Comparison of ENCODE assay signal across 31 mouse cellular contexts in the genomic region with DNA sequence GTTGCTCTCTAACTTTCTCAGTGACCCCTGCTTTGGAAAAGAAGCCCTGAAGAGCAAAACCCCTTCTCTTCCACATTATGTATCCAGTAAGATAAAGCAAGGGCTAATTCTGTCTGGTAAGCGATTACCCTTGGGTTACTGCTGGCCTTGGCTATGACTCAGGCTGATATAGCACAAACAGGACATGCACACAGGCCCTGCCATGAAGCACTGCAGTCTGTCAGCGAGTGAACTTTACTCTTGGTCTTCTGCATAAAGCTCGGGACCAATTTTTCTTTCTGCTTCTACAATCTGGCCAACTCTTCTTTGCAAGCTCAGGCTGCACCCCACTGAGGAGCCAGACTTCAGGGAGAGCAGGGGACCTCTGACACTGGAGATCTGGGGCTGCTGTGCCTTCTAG.
DNase-seq lines count a peak whose midpoint lies in the region; ATAC-seq lines count a peak whose summit lies in the region.
"Had no signal": no experiment of that assay in that cellular context is flagged by ENCODE, and none has a peak within 500 bp of the region (broad histone marks: within the 10 kb centered on the region; RNA-seq: fewer than 3 reads in every experiment).

No protein-coding gene starts in this region.

- peak; percentile 44 for DNase-seq in adrenal gland, postnatal 10 days
- DNase-seq in adrenal gland, postnatal 25 days, result no peak
- no peak for DNase-seq in gastrocnemius, adult 18-20 months (ENCODE audit: low spot score)
- DNase-seq: cerebellum, adult 2 months; cerebellum, postnatal 36 days; embryo, embryonic 11 days; gastrocnemius, adult 2 months; heart, postnatal 36 days; kidney, postnatal 25 days; lung, adult 2 months; lung, postnatal 36 days; retina, postnatal 1 day; right cerebral cortex, postnatal 25 days; thymus, adult 18-20 months; thymus, postnatal 36 days had no signal

- H3K4me1 ChIP-seq in megakaryocyte, embryonic 14.5 days, result peaks cover 23% of the 10 kb centered on the region
- peaks cover 34% of the 10 kb centered on the region for H3K4me1 ChIP-seq in limb, embryonic 15.5 days
- H3K4me1 ChIP-seq in hindbrain, embryonic 13.5 days (replicated peaks), result peaks cover 8% of the 10 kb centered on the region; the same call in 1 of the 2 replicates
- H3K4me1 ChIP-seq: hindbrain, embryonic 15.5 days had no signal

- peaks cover 45% of the 10 kb centered on the region for H3K9me3 ChIP-seq in megakaryocyte, embryonic 14.5 days
- H3K9me3 ChIP-seq in limb, embryonic 15.5 days, result peaks cover 17% of the 10 kb centered on the region; the same call in 1 of the 2 replicates
- H3K9me3 ChIP-seq in hindbrain, embryonic 13.5 days, result peaks cover 30% of the 10 kb centered on the region
- H3K9me3 ChIP-seq: hindbrain, embryonic 15.5 days had no signal

- no peak overlapping the region for H3K4me2 ChIP-seq in limb, embryonic 15.5 days
- H3K4me2 ChIP-seq in hindbrain, embryonic 13.5 days, result no peak overlapping the region
- H3K4me2 ChIP-seq: embryonic facial prominence, embryonic 13.5 days; forebrain, embryonic 12.5 days; heart, embryonic 15.5 days; hindbrain, embryonic 15.5 days; neural tube, embryonic 13.5 days had no signal

- 81% methylated on average over 3 of the region's 3 CpGs for whole genome bisulfite sequencing in limb, embryonic 15.5 days
- WGBS in hindbrain, embryonic 13.5 days, result 92% methylated on average over 3 of the region's 3 CpGs

- no peak for ATAC-seq in megakaryocyte, adult 5-6 weeks (ENCODE audit: poor library complexity, severe bottlenecking)
- no peak for ATAC-seq in limb, embryonic 15.5 days (ENCODE audit: insufficient number of reproducible peaks, low FRiP score, low TSS enrichment, low read depth)
- no peak for ATAC-seq in hindbrain, embryonic 13.5 days (ENCODE audit: low FRiP score)
- ATAC-seq: CD4-positive, CD25-positive, alpha-beta regulatory T cell, adult 4 months; midbrain, embryonic 16.5 days; Patski had no signal

- H3K36me3 ChIP-seq in megakaryocyte, embryonic 14.5 days (replicated peaks; ENCODE audit: low read length), result no peaks in the 10 kb centered on the region
- H3K36me3 ChIP-seq in limb, embryonic 15.5 days, result no peaks in the 10 kb centered on the region
- H3K36me3 ChIP-seq in hindbrain, embryonic 13.5 days, result no peaks in the 10 kb centered on the region
- H3K36me3 ChIP-seq: embryonic facial prominence, embryonic 13.5 days; forebrain, embryonic 12.5 days; heart, embryonic 15.5 days; hindbrain, embryonic 15.5 days; neural tube, embryonic 13.5 days had no signal

- peaks cover 46% of the 10 kb centered on the region for H3K27me3 ChIP-seq in megakaryocyte, embryonic 14.5 days (replicated peaks)
- no peaks in the 10 kb centered on the region for H3K27me3 ChIP-seq in limb, embryonic 15.5 days
- H3K27me3 ChIP-seq in hindbrain, embryonic 13.5 days, result 0 out of 2 replicates have a peak, but pooled peaks cover 4% of the 10 kb centered on the region
- H3K27me3 ChIP-seq: heart, embryonic 15.5 days; hindbrain, embryonic 15.5 days; neural tube, embryonic 13.5 days; Patski had no signal

- peak overlapping the region; percentile 84; the same call in 1 of the 2 replicates for H3K27ac ChIP-seq in limb, embryonic 15.5 days
- H3K27ac ChIP-seq in hindbrain, embryonic 13.5 days, result no peak overlapping the region
- H3K27ac ChIP-seq: forebrain, embryonic 12.5 days; gastrocnemius, adult 2 months; heart, embryonic 15.5 days; hindbrain, embryonic 15.5 days; layer of hippocampus, adult 2 months; midbrain, embryonic 10.5 days; neural tube, embryonic 13.5 days had no signal

- peak overlapping the region; percentile 29 for H3K4me3 ChIP-seq in megakaryocyte, embryonic 14.5 days (replicated peaks)
- H3K4me3 ChIP-seq in limb, embryonic 15.5 days, result no peak overlapping the region
- no peak overlapping the region for H3K4me3 ChIP-seq in hindbrain, embryonic 13.5 days
- H3K4me3 ChIP-seq: embryonic facial prominence, embryonic 13.5 days; erythroblast, embryonic 14.5 days; forebrain, embryonic 12.5 days; gastrocnemius, adult 2 months; heart, embryonic 15.5 days; hindbrain, embryonic 15.5 days; layer of hippocampus, adult 2 months; midbrain, embryonic 10.5 days; myocyte; neural tube, embryonic 13.5 days had no signal

- no peak overlapping the region for H3K9ac ChIP-seq in limb, embryonic 15.5 days
- H3K9ac ChIP-seq in hindbrain, embryonic 13.5 days, result no peak overlapping the region
- H3K9ac ChIP-seq: embryonic facial prominence, embryonic 13.5 days; forebrain, embryonic 12.5 days; heart, embryonic 15.5 days; hindbrain, embryonic 15.5 days; neural tube, embryonic 13.5 days had no signal
